Mouse (Mus musculus) CH12.LX (cell line): ENCODE data around the gene Rps11.

Experiments
- CTCF ChIP-seq, 2 experiments: IDR thresholded peaks in 1 of 2; conservative IDR thresholded peaks in 1 of 2; 2 replicates each; pipeline ENCODE4 v1.5.1; 2011 to 2012; ENCODE audit warnings: low read depth in 2 of 2, low read length in 2 of 2, improper control_type of control experiment in 1 of 2, inconsistent platforms in 1 of 2, mild to moderate bottlenecking in 1 of 2, moderate library complexity in 1 of 2
- MAZ ChIP-seq: IDR thresholded peaks from 2 replicates; pipeline ENCODE4 v1.6.1; 2012; ENCODE audit warnings: low read depth, mild to moderate bottlenecking, inconsistent platforms, low read length, improper control_type of control experiment, moderate library complexity
- PAX5 ChIP-seq: IDR thresholded peaks from 2 replicates; pipeline ENCODE4 v1.6.1; 2012; ENCODE audit warnings: low read length, inconsistent platforms, mixed read lengths
- TCF12 ChIP-seq: IDR thresholded peaks from 2 replicates; pipeline ENCODE4 v1.6.1; 2014; ENCODE audit warnings: low read depth, mild to moderate bottlenecking, inconsistent platforms, low read length, improper control_type of control experiment

GRCm38 (mm10) chr7:45141319-45141718 lies 17.1 kb upstream of the Rps11 start:
- TF ChIP-seq MAZ (no peak), CTCF (conservative IDR thresholded peaks at IDR 0.05 in 1 of 2, IDR thresholded peaks at IDR 0.05 in 1 of 2; ENCODE audit: low read depth in 2 of 2, low read length in 2 of 2) (no peak), PAX5 (no peak), TCF12 (no peak)
